Mouse (Mus musculus) embryonic fibroblast, embryonic 13.5 days (primary cell): ENCODE measurements around the gene Adamts14.

Experiments
- CTCF ChIP-seq: IDR thresholded peaks from 2 replicates; pipeline ENCODE4 v1.5.1; 2011; ENCODE audit warnings: mild to moderate bottlenecking, control low read depth, low read length, moderate library complexity, borderline replicate concordance; ENCODE audit not compliant: insufficient read depth
- POLR2A ChIP-seq: IDR thresholded peaks from 2 replicates; pipeline ENCODE4 v1.6.1; 2011; ENCODE audit warnings: low read depth, mild to moderate bottlenecking, control low read depth, low read length, moderate library complexity

DNA sequence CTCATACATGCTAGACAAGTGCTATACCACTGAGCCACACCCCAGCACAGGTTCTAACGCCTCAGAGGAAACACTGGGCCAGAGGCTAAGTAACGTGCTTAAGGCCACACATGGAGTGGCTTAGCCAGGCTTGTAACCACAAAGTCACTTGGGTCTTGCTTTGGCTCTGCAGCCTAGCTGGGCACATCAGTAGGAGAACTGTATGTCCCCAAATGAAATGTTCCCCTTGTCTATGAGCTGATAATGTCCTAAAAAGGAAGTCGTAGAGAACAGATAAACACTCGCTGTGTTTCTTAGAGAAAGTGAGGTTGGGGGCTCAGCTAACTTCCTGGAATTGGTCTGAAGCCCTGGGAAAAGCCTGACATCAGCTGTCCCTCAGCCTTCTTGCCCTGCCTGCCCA lies 57.1 kb downstream of the Adamts14 start:
- TF ChIP-seq CTCF: no peak
- TF ChIP-seq POLR2A: no peak
